Mouse (Mus musculus): ENCODE data around the gene Dhrs7. TPM values are rescaled to one million over a fixed set of nuclear protein-coding genes. Genes with fewer than 3 reads are reported as not detected.

Gene Dhrs7
- polyA plus RNA-seq, 1 experiment = 23.9 TPM

DNA sequence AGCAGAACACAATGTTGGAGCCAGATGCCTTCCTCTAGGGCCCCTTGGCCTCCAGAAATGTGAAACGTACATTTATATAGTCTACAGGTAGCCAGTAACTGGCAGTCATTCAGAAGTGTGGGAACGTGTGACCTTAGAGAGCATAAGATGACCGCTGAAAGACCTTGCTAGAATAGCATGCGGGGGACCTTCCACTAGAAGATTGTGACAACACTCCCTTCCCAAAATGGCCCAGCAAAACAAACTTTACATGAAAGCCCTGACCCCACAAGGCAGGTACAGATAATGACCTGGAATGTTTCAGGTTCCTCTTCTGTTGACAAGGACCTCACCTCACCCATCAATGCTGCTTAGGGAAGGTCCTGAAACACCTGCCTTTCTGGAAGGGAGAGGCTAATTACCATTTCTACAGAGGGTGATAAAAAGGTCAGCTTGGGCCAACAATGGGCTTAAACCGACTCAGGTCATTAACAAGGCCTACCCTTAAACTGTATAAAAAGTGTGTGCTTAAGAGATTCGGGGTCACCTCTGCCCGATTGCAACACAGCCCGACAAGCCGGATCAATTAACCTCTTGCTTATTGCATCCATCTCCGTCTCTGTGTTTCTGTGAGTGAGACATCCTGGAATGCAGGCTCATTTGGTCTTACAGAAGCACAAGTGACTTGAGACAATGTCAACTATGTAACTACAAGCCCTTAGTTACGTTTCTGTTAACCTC, 14.9 kb downstream of the Dhrs7 start, which contains the start of gene Gm4756:
Gene Gm4756, minus strand, starts transcription at position 51 of the 720 bp plus-strand sequence.
- H3K27ac ChIP-seq (ENCODE audit: insufficient read depth, low read depth, low read length) = no peak within 1 kb of the TSS
- no peaks in the 10 kb centered on the region for H3K27me3 ChIP-seq (ENCODE audit: control insufficient read depth, insufficient read depth, low read length)
- no peaks in the 10 kb centered on the region for H3K4me1 ChIP-seq (ENCODE audit: control insufficient read depth, insufficient read depth, insufficient read length, low read length)
- peaks cover 13% of the 10 kb centered on the region for H3K36me3 ChIP-seq (ENCODE audit: control insufficient read depth, insufficient read depth, low read length)
- no peak for TF ChIP-seq CTCF (IDR thresholded peaks at IDR 0.05; ENCODE audit: extremely low read depth, insufficient read length, insufficient replicate concordance, low read depth, low read length)
- no peak for TF ChIP-seq POLR2A (IDR thresholded peaks at IDR 0.05; ENCODE audit: low read depth, low read length)
- no peak within 1 kb of the TSS for H3K4me3 ChIP-seq (ENCODE audit: low read depth, low read length)
- 78% methylated on average over 11 of the region's 11 CpGs for WGBS

DNA sequence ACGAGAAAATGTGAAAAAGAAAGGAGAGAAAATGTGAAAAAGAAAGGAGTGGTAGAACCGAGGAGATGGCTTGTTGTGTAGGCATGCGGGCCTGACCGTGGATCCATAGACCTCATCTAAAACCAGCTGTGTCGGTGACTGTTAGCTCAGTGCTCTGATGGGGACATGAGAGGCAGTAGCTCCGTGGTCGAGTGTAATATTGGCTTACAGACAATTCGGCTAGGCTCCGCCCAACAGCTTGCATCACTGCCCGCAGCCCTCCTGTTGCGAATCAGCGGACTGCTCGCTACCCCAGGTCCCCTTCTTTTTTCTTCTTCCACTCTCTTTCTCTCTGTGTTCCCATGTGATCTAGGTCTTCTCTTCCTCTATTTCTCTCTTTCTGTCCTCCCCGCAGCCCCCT, 15.8 kb downstream of the Dhrs7 start:
- 92% methylated on average over 14 of the region's 14 CpGs for WGBS
- no peak overlapping the region for H3K4me3 ChIP-seq (ENCODE audit: low read depth, low read length)
- H3K4me1 ChIP-seq (ENCODE audit: control insufficient read depth, insufficient read depth, insufficient read length, low read length) = no peaks in the 10 kb centered on the region
- no peaks in the 10 kb centered on the region for H3K27me3 ChIP-seq (ENCODE audit: control insufficient read depth, insufficient read depth, low read length)
- no peak for TF ChIP-seq CTCF (IDR thresholded peaks at IDR 0.05; ENCODE audit: extremely low read depth, insufficient read length, insufficient replicate concordance, low read depth, low read length)
- no peak for TF ChIP-seq POLR2A (IDR thresholded peaks at IDR 0.05; ENCODE audit: low read depth, low read length)
- H3K36me3 ChIP-seq (ENCODE audit: control insufficient read depth, insufficient read depth, low read length) = peaks cover 13% of the 10 kb centered on the region
- H3K27ac ChIP-seq (ENCODE audit: insufficient read depth, low read depth, low read length) = no peak overlapping the region

DNA sequence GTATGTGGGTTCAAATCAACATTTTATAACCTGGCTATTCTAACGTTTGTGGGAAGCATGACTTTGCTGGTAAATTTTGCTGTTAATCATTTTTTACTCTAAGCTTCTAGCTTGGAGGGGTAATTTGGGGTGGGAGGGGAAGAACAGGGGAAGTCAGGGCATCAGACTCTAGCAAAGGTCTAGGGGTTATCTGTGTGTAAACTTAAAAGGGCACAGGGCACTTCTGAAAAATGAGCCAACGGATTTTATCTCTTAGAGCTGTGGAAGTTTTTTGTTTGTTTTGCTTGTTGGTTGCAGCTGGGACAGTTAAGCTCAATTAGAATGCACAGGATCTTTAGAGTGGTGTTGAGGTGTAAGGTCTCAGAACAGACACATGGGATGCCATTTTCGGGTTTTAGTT, 26.7 kb downstream of the Dhrs7 start:
- WGBS = 44% methylated on average over 3 of the region's 3 CpGs
- Histone ChIP-seq H3K27ac (ENCODE audit: insufficient read depth, low read depth, low read length) (no peak overlapping the region), H3K4me3 (ENCODE audit: low read depth, low read length) (no peak overlapping the region), H3K27me3 (ENCODE audit: control insufficient read depth, insufficient read depth, low read length) (no peaks in the 10 kb centered on the region), H3K4me1 (ENCODE audit: control insufficient read depth, insufficient read depth, insufficient read length, low read length) (no peaks in the 10 kb centered on the region), H3K36me3 (ENCODE audit: control insufficient read depth, insufficient read depth, low read length) (no peaks in the 10 kb centered on the region)
- TF ChIP-seq POLR2A (IDR thresholded peaks at IDR 0.05; ENCODE audit: low read depth, low read length) = no peak

DNA sequence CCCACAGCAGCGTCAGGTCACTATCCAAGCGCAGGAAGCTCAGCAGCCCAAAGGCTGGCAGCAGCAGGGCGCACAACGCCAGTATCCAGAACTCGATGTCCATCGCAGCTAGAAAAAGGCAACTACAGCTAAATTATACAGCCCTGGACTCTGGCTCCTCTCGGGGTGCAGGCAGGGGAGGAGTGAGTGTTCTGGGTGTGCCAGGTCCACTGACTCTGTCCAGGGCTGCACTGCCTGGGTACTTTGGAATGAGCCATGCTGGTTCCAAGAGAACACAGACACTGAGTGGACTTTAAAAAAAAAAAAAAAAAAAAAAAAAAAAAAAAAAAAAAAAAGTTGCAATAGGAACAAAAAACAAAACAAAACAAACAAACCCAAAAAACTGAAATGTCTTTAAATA, 36.0 kb downstream of the Dhrs7 start:
- no peak for TF ChIP-seq CTCF (IDR thresholded peaks at IDR 0.05; ENCODE audit: extremely low read depth, insufficient read length, insufficient replicate concordance, low read depth, low read length)
- no peak for TF ChIP-seq POLR2A (IDR thresholded peaks at IDR 0.05; ENCODE audit: low read depth, low read length)
- WGBS = 89% methylated on average over 7 of the region's 7 CpGs
- Histone ChIP-seq H3K27me3 (ENCODE audit: control insufficient read depth, insufficient read depth, low read length) (no peaks in the 10 kb centered on the region), H3K4me3 (ENCODE audit: low read depth, low read length) (no peak overlapping the region), H3K4me1 (ENCODE audit: control insufficient read depth, insufficient read depth, insufficient read length, low read length) (no peaks in the 10 kb centered on the region), H3K36me3 (ENCODE audit: control insufficient read depth, insufficient read depth, low read length) (no peaks in the 10 kb centered on the region), H3K27ac (ENCODE audit: insufficient read depth, low read depth, low read length) (no peak overlapping the region)

DNA sequence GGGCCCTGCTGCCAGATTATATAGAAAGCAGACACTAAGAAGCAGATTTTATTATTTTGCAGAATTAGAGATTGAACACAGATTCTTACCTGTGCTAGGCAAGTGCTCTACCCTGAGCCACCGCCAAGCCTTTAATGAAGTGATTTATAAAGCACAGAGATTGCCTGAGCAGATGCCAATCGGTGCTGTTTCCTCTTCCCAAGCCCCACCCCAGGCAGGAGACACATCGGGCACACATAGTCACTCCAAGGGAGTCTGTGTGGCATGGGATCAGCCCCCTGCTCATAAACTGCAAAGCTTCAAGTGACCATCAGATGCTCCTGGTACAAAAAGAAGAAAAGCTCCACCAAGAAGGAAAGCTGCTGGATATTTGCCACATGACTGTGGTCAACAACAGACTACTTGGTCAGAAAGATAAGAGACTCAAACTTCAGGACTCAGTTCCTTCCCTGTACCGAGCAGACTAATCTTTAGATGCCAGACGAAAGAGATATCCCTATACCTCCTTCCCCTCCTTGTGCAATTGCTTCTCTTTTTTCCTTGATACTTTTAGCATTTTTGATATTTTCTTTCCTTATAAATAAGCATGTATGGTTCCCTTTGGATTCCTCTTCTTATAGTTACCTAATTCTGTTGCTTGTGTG, 41.7 kb downstream of the Dhrs7 start:
- Histone ChIP-seq H3K4me1 (ENCODE audit: control insufficient read depth, insufficient read depth, insufficient read length, low read length) (no peaks in the 10 kb centered on the region), H3K4me3 (ENCODE audit: low read depth, low read length) (no peak overlapping the region), H3K36me3 (ENCODE audit: control insufficient read depth, insufficient read depth, low read length) (no peaks in the 10 kb centered on the region), H3K27ac (ENCODE audit: insufficient read depth, low read depth, low read length) (no peak overlapping the region), H3K27me3 (ENCODE audit: control insufficient read depth, insufficient read depth, low read length) (no peaks in the 10 kb centered on the region)
- WGBS = 57% methylated on average over 5 of the region's 5 CpGs
- TF ChIP-seq POLR2A (IDR thresholded peaks at IDR 0.05; ENCODE audit: low read depth, low read length) (no peak), CTCF (IDR thresholded peaks at IDR 0.05; ENCODE audit: extremely low read depth, insufficient read length, insufficient replicate concordance, low read depth, low read length) (no peak)

DNA sequence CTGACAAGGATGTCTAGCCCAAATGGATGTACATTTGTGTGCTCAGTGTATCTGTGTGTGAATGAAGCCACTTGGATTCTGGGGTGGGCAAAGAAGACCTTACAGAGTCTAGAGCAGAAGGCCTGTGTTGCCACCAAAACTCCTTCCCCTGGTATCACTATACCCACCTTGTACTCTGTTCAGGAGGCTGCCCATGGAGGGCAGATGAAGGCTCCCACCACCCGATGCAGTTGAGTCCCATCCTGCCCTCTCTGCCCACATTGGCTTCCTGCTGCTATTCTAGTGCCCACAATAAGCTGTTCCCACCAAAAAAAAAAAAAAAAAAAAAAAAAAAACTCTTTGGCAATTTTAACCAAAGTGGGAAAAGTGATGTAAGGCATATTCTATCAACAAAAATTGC, 43.3 kb downstream of the Dhrs7 start:
- Histone ChIP-seq H3K4me1 (ENCODE audit: control insufficient read depth, insufficient read depth, insufficient read length, low read length) (no peaks in the 10 kb centered on the region), H3K27me3 (ENCODE audit: control insufficient read depth, insufficient read depth, low read length) (no peaks in the 10 kb centered on the region), H3K36me3 (ENCODE audit: control insufficient read depth, insufficient read depth, low read length) (no peaks in the 10 kb centered on the region), H3K4me3 (ENCODE audit: low read depth, low read length) (no peak overlapping the region), H3K27ac (ENCODE audit: insufficient read depth, low read depth, low read length) (no peak overlapping the region)
- TF ChIP-seq CTCF (IDR thresholded peaks at IDR 0.05; ENCODE audit: extremely low read depth, insufficient read length, insufficient replicate concordance, low read depth, low read length) = no peak
- TF ChIP-seq POLR2A (IDR thresholded peaks at IDR 0.05; ENCODE audit: low read depth, low read length) = no peak
- WGBS = 92% methylated on average over 1 of the region's 1 CpGs

DNA sequence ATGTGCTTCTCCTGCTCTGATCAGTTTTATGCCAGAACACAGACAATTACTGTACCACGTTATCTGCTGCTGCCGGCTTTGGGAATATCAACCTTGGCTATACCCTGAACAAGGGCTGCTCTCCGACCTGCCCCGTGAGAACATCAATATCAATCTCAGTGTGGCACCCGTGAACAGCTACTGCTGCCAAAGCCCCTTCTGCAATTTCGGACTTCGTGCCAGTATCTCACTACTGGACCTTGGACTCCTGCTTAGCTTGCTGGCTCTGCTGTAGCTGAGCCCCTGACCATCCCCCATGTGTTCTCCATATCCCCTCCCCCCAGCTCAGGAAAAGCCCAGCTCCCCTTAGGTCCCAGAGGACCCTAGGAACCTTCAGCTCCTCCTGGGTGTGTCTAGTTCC, 43.9 kb downstream of the Dhrs7 start:
- no peaks in the 10 kb centered on the region for H3K36me3 ChIP-seq (ENCODE audit: control insufficient read depth, insufficient read depth, low read length)
- TF ChIP-seq CTCF (IDR thresholded peaks at IDR 0.05; ENCODE audit: extremely low read depth, insufficient read length, insufficient replicate concordance, low read depth, low read length) (no peak), POLR2A (IDR thresholded peaks at IDR 0.05; ENCODE audit: low read depth, low read length) (no peak)
- WGBS = 83% methylated on average over 7 of the region's 7 CpGs
- H3K4me3 ChIP-seq (ENCODE audit: low read depth, low read length) = no peak overlapping the region
- no peaks in the 10 kb centered on the region for H3K27me3 ChIP-seq (ENCODE audit: control insufficient read depth, insufficient read depth, low read length)
- no peak overlapping the region for H3K27ac ChIP-seq (ENCODE audit: insufficient read depth, low read depth, low read length)
- H3K4me1 ChIP-seq (ENCODE audit: control insufficient read depth, insufficient read depth, insufficient read length, low read length) = no peaks in the 10 kb centered on the region
